Mouse (Mus musculus): ENCODE measurements around the gene 4930579F01Rik.

The 4930579F01Rik gene

DNA sequence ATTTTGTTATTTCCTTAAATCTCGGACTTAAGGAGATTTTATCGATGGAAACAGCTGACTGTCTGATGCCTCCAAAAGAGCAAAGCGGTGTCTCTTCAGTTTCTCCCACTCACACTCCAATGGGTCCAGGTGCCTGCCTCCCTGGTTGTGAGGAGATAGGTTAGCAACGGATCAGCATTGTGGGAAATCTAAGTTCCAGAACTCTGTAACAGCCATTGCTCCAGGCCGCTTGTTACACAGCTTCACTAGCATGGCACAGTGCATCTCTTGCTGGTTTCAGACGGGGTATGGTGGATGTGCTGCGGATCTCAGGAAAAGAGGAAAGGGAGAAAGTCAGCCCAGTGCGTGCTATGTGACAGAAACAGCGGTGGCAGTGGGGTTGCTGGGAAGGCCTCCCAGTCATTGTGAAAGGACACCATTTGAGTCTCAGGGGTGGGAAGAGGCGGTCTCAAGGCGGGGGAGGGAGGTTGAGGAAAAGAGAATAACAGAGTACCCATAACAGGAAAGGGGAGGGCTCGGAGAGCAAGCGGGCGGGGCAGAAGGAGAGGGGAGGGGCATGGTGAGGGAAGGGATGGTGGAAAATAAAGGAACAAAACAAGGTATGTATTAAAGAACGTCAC is at the start of gene 4930579F01Rik:
4930579F01Rik (minus strand) TSS at position 143 of the 620 bp plus-strand sequence.
- no peak for ATAC-seq (ENCODE audit: low TSS enrichment)

DNA sequence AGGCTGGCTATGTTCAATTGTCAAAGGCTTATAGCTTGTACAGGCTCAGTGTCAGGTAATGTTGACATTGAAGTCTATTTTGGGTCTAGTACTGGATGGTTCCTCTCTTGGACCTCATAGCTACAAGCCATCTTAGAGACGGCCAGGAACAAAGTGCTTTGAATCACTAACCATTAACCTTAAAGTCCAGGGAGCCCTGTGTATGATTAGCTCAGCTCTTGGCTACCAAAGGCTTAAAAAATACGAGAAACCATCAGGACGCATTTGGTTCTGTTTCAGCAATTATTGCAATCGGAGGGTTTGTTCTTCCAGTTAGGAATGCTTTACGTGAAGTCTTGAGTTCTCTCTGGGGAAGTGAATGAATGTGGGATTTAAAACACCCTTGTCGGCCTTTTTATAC is 49.3 kb upstream of the 4930579F01Rik start:
- ATAC-seq (ENCODE audit: low TSS enrichment): no peak

DNA sequence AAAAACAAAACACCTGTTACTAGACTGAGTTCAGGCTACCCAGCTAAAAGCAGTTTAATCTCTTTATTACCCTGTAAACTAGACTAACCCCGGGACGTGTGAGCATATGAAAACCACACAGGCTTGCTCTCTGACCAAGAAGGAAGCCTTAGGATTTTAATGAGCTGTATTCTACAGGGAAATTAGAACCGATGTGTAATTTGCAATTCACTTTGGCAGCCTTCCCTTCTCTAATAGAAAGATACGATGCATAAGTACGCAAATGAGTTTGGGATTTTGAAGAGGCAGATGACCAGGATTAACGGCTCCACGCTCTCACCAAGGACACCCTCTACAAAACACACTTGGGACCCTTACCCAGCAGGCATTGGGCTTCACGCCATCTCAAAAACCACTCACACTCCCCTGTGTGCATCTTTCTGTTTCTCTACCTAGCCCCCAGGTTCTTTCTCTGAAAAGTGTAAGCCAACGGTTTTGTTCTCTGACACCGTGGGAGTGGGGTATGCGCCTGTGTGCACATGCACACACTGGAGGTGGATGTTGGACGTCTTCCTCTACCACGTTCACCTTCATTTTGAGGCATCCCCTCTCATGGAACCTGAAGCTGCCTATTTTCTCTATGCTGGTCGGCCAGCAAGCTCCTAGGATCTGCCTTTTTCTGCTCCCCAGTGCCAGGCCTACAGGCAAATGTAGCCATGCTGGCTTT is 48.5 kb upstream of the 4930579F01Rik start:
- ATAC-seq (ENCODE audit: low TSS enrichment): no peak

DNA sequence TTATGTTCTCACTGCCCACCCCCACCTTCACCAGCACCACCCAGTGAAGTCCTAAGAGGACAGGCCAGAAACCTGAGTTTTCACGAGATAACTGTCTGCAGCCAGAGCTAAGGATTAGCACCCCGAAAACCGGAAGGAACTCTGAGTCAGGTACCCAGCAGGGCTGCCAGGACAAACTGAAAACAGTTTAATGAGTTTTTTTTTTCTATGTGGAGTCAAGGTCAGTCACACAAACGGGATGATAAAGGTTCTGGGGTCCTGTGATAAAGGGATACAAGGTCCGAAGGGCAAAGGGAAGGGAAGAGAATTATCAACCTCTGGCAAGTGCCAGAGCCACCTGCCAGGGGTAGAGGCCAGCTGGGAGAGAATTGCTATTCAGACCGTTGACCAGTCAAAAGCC is 47.7 kb upstream of the 4930579F01Rik start:
- ATAC-seq (ENCODE audit: low TSS enrichment): no peak

DNA sequence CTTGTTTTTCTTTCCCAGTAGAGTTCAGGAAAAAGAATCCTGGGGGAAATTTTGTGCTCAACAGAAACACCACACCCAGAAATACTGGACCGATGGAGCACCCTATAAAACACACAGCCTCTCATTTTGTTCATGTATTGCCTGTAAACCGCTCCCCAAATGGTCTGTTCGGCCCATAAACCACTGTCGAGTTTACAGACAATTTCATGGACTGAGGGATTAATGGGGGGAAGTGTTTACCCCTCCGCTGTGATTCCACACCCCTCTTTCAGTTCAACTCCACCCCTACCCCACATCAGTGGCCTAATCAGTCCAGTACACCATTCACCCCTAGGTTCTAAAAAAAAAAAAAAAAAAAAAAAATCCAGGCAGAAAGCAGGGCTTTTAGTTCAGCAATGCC is 47.3 kb upstream of the 4930579F01Rik start:
- no peak for ATAC-seq (ENCODE audit: low TSS enrichment)

DNA sequence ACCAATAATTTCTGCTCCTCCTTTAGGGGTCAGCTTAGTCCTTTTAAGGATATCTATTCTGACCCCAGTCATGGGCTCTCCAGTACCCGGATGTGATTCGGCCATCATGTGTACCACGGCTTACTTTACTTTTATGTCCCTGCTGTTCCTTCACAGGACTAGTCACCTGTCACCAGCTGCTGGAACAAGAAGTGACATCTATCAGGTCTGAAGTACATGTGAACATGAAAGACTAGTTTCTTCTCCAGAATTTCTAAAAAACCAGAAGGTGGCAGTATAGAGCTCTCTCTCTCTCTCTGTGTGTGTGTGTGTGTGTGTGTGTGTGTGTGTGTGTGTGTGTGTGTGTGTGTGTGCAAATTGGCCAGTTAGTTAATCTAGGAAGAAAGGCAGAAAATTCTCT is 46.8 kb upstream of the 4930579F01Rik start:
- ATAC-seq (ENCODE audit: low TSS enrichment): no peak

DNA sequence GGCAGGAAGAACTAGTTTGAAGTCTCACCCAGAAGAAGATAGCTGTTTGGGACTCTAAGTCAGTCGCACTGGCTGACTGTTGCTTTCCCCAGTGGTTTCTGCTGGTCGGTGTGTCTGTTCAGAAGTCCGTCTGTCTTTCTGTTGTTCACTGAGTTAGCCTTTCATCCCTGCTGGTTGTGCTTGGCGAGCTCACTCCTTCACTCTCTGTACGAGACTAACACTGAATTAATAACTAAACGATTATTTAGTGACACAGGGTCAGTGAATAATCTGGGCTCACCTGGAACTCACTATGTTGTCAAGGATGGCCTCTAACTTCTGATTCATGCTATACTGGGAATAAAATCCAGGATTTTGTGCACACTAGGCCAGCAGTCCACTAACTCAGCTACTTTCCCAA is 45.8 kb upstream of the 4930579F01Rik start:
- no peak for ATAC-seq (ENCODE audit: low TSS enrichment)

DNA sequence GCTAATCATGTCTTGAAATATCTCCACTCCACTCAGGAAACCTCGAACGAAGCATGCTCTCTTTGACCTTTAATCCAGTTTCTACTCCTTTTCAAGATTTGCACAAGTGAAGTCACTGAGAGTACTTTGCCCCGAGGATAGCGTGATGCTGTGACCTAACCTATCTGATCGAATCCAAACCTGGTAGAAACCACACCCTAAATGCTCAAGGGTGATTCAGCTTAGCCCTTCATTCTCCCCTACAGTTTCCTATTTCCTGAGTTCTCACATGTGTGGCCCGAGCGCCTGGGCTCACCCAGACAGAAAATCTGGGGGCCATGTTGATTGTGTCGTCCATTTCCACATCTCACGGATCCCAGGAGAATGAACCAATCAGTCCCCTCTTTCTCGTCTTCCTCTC is 44.4 kb upstream of the 4930579F01Rik start:
- ATAC-seq (ENCODE audit: low TSS enrichment): no peak

DNA sequence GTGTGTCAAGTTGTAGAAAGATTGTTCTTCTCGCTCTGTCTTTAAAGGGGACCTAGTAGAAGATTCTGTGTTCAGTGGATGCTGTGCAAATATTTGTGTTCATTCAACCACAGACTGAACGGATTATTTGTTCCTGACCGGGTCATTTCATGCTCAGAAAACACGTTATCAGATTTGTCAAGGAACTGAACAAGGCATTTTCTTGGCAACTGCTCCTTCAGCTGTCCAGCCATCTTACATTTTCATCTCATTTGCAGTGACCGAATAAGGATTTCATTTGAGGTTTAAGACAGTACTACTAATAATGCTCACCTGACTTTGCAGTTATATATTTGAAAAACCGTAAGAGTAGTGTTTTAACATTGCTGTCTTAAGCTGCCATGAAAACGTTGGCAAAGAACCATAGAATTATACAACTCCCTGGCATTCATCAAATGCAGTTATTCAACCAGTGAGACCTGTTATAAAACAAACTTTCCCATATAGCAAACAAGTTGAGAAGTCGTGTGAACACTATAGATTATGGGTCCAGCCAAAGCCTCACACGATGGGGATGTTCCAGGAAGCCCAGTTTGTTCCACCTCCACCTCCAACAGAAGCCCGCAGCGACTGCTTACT is 43.0 kb upstream of the 4930579F01Rik start:
- ATAC-seq (ENCODE audit: low TSS enrichment): peak; percentile 16; the same call in 1 of the 2 replicates

DNA sequence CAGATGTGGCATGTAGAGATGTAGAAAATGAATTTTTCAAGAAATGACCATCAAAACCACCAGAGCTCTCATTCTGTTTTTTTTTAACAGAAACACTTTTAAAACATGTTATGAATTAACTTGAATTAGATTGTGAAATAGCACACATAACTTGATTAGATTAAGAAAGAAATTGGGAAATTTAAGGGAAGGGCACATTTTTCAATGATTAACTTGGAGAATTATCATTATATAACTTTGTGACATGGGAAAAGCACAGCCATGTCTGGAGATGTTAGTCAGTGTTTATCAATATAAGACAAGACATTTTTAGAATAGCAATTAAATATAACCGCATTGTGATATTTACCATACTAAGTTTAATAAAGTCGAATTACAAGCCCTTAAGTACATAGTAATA is 37.9 kb upstream of the 4930579F01Rik start:
- ATAC-seq (ENCODE audit: low TSS enrichment): no peak

DNA sequence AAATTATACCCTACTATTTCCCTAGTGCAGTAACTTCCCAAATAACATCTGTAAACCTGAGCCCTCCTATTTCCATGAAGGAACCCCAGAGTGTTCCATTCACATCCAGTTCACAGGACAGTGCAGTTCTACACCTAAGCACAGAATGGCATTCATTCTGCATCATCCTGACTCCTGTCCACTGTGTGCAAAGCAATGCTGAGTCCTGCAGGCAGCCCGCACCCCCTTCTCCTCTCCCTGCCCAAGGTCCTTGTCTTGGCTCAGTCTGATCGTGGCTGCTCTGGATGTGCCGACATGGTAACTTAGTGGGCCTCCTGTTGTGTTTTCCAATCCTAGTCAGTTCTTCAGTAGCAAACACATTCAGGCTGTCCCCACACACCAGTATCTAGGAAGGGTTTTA is 36.6 kb upstream of the 4930579F01Rik start:
- ATAC-seq (ENCODE audit: low TSS enrichment): no peak

DNA sequence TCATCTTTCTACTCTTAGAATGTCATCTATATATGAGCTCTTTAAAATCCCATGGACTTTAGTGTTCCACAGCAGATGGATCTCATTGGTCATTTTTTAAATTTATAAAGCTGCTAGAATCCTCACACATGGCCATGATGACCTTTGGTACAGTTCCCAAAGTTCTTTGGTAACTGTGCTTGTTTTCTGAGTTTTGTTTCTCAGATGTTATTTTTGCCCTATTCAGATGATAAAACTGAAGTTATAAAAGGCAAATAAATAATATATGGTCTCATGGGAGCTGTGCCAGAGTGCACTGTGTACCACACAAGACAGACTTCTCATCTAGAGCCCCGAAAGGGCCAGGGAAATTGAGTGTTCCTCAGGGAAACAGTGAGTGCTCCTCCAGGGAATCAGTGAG is 35.8 kb upstream of the 4930579F01Rik start:
- ATAC-seq (ENCODE audit: low TSS enrichment): no peak

DNA sequence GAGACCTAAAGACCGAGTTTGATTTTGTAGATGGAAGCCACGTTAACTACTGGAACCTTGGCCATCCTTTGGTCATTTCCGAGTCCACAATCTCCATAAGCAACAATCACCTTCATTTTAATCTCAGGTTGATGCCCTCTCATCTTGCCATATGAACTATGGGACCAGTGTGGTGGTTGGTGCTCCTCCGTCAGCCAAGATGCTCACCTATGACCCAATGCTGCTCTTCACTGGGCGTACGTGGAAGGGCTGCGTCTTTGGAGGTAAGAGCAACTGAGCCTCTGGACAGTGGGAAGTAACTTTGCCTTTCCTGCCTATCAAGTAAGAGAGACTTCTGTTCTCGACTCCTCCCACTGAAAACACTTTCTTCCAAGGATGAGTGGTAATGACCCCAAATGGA is 34.2 kb upstream of the 4930579F01Rik start:
- no peak for ATAC-seq (ENCODE audit: low TSS enrichment)

DNA sequence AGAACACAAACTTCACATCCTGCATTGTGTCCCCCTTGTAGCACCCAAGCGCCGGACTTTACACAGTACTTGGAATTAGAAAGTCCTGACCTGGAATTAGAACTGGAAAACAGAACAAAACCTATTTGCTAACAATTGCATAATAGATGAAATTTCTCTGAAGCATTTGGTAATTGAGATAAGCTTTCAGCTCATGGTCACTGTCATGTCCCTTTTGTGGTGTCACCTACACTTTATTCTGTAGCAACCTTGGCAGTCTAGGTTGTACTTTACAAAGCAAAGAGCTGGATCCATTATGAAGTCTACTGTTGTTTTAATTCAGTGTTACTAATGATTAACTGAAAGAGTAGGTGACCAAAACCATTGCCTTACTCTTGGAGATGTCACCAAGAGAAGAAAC is 33.5 kb upstream of the 4930579F01Rik start:
- ATAC-seq (ENCODE audit: low TSS enrichment): no peak

DNA sequence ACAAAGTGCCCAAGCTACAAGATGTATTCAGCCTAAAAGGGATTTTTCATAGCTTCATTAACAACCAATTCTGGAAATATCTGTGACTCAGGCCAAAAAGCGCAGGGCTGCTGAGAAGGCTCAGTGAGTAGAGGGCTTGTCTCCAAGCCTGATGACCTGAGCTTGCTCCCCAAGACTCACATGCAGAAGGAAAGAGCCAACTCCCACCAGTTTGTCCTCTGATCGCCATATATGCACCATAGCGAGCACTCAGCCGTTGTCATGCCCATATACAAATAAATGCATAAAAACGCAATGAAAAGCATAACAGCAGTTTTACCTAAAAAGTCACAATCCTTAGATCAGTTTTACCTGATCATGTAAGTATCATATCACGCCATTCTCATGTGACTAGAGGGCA is 32.9 kb upstream of the 4930579F01Rik start:
- ATAC-seq (ENCODE audit: low TSS enrichment): no peak

DNA sequence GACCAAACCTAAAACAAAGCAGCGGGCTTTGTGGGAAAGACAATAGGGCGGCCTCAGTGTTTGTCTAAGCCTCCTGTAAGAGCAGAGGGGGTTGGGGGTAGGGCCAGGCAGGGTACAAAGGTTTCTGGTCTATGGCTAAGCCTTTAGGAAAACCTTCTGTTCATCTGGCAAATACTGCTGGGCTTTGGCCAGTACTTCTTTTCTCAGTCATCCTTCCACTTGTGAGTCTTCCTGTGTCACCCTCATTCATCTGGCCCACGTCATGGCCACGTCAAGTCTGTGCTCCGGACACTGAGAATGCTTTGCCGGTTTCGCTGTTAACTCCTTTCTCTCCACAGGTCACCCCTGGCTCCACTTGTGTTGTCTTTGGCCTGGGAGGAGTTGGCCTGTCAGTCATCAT is 32.2 kb upstream of the 4930579F01Rik start:
- ATAC-seq (ENCODE audit: low TSS enrichment): no peak

DNA sequence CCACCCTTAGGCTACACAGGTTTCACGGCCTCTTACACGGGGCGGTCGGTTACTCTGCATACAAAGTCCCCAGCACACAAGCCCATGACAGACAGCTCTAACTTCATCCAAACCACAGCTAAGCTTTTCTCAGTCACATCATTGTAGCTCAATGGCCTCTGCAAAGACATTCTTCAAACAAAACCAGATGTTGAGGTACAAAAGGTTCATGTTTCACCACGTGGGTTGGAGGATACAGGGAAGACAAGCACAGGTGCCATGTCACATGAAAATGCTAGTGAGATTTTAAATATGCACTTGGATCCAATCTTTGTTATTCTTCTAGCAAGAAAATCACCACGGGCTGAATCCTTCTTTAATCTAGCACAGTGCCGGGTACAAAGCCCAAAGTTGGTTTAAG is 31.7 kb upstream of the 4930579F01Rik start:
- no peak for ATAC-seq (ENCODE audit: low TSS enrichment)

DNA sequence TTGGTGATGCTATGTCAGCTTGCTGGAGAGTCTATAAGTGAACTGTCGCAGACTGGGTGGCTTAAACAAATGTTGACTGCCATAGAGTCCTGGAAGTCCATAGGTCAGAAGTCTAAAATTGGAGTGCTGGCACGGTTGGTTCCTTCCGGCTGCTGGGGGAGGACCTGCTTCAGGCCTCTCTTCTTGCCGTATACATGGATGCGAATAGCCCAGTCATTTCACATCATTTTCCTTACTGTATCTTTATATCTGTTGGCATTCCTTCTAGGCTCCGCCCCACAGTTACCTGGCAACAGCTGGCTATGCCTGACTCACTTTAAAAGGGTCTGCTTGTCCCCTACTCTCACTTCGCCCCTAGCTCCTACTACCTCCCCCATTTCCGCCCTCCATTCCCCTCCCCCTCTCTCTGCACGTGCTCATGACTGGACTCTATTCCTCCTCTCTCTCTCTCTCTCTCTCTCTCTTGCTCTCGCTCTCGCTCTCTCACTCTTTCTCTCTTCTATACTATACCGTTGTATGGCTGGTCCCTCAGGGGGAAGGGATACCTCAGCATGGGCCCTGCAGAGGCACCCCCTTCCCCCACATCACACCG is 30.8 kb upstream of the 4930579F01Rik start:
- ATAC-seq (ENCODE audit: low TSS enrichment): no peak

DNA sequence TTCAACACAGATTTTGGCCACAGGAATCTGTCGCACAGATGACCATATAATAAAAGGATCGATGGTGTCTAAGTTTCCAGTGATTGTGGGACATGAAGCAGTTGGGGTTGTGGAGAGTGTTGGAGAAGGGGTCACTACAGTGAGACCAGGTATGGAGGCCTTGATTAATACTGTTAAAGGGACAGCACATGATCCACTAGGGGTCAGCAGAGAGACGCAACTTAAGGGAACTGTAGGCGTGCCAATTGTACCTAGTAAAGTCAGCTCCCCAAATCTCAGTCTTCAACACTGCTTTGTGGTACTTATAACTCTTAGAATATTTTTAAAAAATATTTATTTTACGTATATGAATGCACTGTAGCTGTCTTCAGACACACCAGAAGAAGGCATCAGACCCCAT is 29.3 kb upstream of the 4930579F01Rik start:
- ATAC-seq (ENCODE audit: low TSS enrichment): peak; percentile 78

DNA sequence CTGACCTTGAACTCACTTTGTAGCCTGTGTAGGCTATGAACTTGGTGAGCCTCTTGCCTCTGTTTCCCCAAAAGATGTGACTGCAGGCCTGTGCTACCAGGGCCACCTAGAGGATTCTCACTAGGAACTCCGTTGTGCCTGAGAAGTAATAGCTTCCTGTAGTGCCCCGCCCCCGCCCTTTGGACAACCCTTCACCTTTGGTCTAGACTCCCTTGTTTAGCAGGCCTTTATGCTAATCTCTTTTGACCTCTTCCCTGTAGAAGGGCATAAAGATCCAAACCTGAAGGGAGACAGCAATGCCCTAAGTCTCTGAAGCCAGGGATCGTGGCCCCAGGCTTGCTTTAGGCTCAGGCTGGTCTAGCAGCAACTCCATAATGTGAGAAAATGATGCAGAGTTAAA is 28.9 kb upstream of the 4930579F01Rik start:
- no peak for ATAC-seq (ENCODE audit: low TSS enrichment)

DNA sequence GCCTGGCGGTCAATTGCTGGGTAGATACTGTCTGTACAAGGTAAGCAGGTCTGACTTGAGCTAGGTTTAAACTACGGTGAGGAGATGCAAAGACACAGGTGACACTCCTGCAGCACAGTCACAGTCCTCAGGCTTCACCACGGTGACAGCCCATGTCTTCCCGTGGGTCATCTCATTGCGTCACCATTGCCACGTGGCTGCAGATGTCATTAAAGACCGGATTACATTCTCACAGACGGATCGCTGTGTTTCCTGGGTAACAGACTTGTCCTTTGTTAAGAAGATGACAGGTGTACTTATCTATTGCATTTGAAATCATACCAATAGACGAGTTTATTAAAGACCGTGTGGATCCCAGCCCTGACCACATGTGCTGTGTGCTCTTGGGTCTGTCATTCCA is 27.5 kb upstream of the 4930579F01Rik start:
- no peak for ATAC-seq (ENCODE audit: low TSS enrichment)

DNA sequence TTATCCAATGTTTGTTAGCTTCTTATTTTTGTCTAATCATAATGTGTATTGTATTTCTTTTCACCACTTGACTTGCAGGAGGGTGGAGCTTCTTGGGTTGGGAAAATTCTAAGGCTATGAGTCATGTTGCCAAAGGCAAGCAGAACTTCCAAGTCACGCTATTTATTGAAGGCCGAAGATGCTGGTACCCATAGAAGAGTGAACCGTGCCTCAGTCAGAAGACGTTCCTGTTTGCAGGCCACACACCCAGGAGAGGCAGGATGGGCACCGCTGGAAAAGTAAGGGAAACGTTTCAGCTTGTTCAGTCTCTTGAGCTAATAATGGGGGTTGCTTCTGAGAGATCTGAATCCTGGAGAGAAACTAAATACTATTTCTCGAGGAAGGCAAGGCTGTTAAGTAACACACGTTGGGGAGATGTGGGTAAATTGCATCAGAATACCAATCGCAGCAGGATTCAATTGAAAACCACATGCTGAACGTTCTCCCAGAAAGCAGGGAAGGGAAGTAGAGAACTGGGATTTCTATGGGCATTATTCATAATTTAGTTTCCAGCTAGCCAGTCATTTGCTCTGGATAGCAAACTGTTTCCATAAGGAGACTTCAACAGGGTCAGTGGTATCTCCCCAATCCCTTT is 24.1 kb upstream of the 4930579F01Rik start, which contains the start of gene Adh7:
Adh7 (plus strand) TSS at position 130 of the 634 bp plus-strand sequence.
- ATAC-seq (ENCODE audit: low TSS enrichment): no peak
